Mouse (Mus musculus) large intestine, adult 2 months (tissue): ENCODE data around the gene Fbxw9. TPM values are rescaled to one million over a fixed set of nuclear protein-coding genes. Genes with fewer than 3 reads are reported as not detected.

Experiments
- DNase-seq: peaks from one replicate; pipeline ENCODE4 v3.0.0-alpha.2; 2012; ENCODE audit warnings: low read depth, low spot score
- WGBS: fragments of 180-500 bp; shearing (Covaris S2); methylation state at CpG from one replicate; pipeline ENCODE4 v1.1.7; 2018; 5-methylcytosine and 5-hydroxymethylcytosine counted together
- polyA plus RNA-seq: library from polyadenylated mRNA; depleted of rRNA; stranded (reverse); fragments of >200 nt; gene quantifications from 2 replicates; pipeline ENCODE4 v1.2.3, GENCODE M21; 2012; rRNA removed

Gene Fbxw9
- 33.9 and 40.8 TPM in 2 replicates for polyA plus RNA-seq

DNA sequence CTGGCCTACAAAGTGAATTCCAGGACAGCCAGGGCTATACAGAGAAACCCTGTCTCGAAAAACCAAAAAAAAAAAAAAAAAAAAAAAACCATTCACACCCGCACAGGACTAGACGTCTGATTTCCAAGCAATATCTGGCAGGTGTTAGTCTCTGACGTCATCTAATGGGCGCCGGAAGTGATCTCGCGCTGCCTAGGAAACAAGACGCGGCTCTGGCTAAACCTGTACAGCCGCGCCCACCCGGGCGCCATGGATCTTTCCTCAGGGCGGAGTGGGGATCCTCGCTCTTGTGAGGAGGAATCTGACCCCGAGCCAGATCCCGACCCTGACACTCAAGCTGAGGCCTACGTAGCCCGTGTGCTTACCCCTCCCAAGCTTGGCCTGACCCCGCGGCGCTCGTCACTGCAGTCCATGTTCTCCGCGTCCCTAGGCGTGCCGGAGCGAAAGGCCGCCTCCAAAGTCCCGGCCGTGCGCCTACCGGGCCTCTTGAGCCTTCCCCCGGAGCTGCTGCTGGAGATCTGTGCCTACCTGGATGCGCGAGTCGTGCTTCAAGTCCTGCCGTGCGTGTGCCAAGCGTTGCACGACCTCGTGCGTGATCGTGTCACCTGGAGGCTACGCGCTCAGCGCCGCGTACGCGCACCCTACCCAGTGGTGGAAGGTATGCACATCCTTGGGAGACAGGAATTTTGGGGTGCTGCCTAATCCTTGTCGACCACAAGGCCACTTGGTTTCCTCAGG, at the start of gene Fbxw9:
TSS of gene Fbxw9 (plus strand) at position 177 of the 738 bp plus-strand sequence.
- under 1% methylated on average over 53 of the region's 53 CpGs for WGBS
- peak; percentile 84 for DNase-seq

DNA sequence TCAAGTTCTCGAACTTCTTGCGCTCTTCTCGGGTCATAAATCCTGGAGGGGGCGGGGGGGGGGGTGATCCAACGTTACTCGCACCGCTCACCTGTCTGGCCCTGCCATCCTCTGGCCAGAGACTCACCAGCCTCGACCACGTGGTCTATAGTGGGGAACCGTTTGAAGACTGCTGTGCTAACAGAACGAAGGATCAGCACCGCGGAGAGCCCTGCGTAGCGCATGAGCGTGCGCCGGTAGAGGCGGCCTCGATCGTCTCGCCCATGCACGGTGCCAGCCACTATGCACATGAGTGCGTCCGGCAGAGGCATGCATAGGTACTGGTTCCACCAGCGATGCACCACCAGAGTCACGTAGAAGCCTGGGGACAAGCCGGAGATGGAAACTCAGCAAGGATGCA, 48.6 kb upstream of the Fbxw9 start:
- 11% methylated on average over 28 of the region's 28 CpGs for WGBS
- no peak for DNase-seq

- DNase-seq = no peak
- 3% methylated on average over 25 of the region's 26 CpGs for WGBS
These were observed 46.5 kb upstream of the Fbxw9 start for GRCm38 (mm10) chr8:85013230-85013840.

- no peak for DNase-seq
- WGBS = 46% methylated on average over 2 of the region's 2 CpGs
These were observed 45.4 kb upstream of the Fbxw9 start, which contains the start of gene Best2 for GRCm38 (mm10) chr8:85014431-85014830. Gene Best2 (minus strand): TSS chr8:85014531.

DNA sequence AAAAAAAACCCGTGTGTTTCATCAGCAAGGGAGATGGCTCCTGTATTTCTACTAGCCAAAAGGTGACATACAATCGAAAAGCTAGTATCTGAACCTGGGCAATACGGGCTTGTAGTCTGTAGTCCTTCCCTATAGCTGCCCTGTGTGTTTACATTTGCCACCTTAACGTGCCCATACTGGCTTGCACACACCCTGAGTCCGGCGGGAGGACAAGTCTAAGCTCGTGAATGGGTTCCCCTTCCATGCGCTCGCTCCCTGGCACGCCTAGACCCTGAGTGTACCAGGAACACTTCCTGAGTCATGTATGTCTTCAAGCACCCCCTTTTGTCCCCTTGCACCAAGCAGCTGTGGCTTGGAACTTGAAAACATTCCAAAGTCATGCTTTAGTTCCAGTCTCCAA, 43.1 kb upstream of the Fbxw9 start:
- 39% methylated on average over 10 of the region's 10 CpGs for whole genome bisulfite sequencing

GRCm38 (mm10) chr8:85017209-85017608, 42.6 kb upstream of the Fbxw9 start:
- DNase-seq = no peak
- WGBS = 67% methylated on average over 5 of the region's 5 CpGs

More for the DNA sequence above, 43.1 kb upstream of the Fbxw9 start:
- DNase-seq = no peak

GRCm38 (mm10) chr8:85021514-85022055, 38.3 kb upstream of the Fbxw9 start:
- WGBS = 92% methylated on average over 3 of the region's 3 CpGs
- DNase-seq = no peak

DNA sequence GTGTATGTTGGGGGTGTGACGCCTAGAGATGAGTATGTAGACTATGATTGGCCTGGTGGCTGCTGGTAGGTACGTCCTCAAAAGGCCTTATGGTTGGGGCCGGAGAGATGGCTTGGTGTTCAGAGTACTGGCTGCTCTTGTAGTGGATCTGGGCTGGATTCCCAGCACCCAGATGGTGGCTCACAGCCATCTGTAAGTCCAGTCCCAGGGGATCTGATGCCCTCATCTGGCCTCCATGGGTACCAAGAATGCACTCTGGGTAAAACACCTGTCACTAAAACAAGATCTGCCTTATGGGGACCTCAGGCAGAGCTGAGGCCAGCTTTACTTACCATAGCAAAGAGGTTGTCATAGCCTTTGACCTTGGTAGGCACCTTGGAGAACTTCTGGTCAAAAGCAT, 36.0 kb upstream of the Fbxw9 start:
- WGBS = 91% methylated on average over 3 of the region's 3 CpGs
- no peak for DNase-seq

DNA sequence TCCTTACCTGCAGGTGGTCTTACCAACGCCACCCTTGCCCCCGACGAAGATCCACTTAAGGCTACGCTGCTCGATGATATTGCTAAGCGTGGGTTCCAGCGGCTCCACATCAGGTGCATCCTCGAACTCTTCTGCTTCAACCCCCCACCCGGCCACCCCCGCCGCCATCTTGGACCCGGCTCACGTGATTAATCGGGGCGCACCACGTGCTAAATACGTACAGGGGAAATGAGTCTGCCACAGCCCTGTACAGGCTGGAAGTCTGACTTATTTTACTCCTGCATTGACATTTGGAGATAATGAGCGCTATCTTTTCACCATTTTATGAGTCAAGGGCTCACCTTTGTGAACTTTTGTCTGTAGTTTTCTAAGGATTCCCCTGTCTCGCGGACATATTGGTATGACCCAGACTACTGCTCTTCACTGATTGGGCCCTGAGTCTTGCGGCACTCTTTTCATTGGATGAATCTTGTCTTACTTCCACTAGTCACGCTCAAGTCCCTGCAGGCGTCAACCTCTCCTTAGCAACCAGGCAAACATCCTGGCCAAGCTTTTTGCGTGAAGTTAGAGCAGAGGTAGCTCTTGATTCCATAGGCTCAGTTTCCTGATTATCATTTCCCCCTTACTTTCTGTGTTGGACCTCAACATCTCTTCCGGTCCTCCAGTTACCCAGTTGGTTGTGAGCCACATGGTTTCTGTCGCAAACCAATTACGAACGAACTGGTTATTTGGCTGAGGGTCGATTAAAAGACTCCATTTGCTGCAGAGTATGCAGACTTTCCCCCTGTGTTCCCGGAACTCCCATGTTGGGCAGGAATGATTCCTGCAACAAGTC, 34.5 kb upstream of the Fbxw9 start, which contains the start of gene Asna1:
TSS of gene Asna1 (minus strand) at position 184 of the 835 bp plus-strand sequence.
- DNase-seq = peak; percentile 92
- WGBS = 1% methylated on average over 30 of the region's 30 CpGs

DNA sequence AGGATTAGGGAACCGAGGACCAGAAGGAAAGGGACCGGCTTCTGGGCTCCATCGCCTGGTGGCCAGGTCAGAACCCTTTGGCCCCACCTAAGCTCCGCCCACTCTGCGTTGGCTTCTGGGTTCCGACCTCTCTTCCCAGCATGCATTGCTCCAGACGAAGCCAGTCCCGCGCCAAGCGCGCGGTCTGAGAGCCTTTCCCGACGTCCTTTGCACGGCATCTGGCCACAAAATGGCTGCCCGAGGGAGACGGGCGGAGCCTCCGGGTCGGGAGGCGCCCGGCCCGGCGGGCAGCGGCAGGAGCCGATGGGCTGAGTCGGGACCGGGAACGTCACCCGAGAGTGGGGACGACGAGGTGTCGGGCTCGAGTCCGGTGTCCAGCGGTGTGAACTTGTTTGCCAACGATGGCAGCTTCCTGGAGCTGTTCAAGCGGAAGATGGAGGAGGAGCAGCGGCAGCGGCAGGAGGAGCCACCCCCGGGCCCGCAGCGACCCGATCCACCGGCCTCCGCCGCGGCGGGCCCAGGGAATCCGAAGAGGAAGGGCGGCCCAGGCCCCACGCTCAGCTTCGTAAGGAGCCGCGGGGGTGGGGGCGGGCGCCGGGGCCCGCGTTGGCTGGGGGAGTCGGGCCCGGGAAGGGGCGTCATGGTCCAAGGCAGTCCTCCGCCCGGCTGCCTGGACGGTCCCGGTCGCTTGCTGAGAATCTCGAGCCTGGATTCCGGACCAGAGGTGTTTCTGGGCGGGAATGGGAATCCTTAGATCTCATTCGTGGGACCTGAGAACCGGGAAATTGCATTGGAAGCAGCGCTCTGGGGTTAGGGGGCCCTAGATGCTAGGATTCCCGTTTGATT, 33.0 kb upstream of the Fbxw9 start, which contains the start of gene Trir:
TSS of gene Trir (plus strand) at position 154 of the 846 bp plus-strand sequence.
- under 1% methylated on average over 74 of the region's 75 CpGs for WGBS
- peak; percentile 96 for DNase-seq

DNA sequence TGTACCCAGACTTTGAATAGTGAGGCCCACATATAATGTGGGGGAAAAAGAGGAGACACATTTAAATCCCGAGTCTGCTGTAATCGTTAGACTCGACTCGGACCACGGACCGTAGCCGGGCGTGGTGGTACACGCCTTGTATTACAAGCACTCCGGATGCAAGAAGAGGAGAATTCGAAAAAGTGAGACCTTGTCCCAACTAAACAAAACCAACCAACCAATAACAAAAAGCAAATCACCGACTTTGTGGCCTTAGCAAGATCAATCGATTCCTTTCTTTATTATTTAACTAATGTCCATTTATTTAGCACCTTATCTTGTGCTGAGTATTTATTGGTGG, 32.4 kb upstream of the Fbxw9 start:
- WGBS = 1% methylated on average over 13 of the region's 13 CpGs
- no peak for DNase-seq

DNA sequence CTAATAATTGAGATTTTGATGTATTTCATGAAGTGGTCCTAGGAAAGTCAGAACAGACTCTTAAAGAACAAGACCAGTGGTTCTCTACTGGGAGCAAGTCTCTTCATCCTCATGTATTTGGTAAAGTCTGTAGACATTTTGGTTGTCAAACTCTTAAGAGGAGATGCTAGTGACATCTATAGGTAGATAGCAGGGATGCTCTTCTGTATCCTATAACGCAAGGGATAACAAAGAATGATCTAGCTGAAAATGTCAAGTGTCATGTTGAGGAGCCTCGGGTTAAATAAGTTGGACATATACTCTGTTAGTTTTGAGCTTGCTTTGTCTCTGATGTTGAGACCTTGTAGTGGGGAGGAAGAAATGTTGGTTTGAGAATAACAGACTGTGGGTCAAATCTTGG, 31.9 kb upstream of the Fbxw9 start:
- 7% methylated on average over 2 of the region's 2 CpGs for WGBS
- DNase-seq = no peak

DNA sequence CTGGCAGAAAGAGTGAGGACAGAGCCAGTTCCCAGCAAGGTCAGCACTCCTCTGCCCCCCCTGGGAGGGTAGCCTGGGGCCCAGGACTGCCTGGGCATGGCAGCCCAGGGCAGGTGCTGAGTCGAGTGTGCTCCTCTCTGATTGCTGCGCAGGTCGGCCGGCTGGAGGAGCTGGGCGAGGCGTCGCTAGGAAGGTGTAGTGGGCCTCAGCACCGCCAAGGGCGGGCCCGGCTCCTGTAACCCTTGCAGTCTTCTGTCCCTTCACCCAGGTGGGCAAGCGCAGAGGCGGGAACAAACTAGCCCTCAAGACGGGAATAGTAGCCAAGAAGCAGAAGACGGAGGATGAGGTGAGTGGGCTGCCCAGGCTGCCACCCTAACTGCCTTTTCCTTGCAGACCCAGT, 30.6 kb upstream of the Fbxw9 start:
- WGBS = 74% methylated on average over 14 of the region's 14 CpGs
- DNase-seq = no peak

DNA sequence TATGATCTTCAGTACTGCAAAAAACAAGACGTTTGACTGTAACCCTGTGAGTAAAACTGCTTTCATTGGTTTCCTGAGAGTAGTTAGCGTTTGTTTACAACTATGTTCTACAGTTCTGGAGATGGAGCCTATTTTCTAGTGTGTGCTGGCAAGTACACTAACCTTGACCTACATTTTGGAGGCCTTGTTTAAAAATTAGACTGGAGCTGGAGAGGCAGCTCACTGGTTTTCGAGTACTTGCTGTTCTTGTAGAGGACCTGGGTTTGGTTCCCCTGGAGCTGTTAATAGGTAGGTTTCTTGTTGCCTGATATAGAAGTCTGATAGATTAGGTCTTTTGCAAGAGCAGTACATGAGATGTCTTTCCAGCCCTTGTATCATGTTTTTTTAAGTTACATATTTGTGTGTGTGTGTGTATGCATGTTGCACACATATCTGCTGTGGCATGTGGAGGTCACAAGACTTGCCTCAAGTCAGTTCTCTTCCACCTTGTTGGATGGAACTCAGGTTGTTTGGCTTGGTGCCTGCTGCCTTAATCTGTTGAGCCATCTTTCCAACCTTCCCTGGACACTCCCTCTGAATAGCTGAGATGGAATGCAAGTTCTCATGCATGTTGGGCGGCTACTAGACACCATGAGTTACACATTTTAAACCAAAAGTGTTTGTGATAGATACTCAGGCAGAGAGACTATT, 27.1 kb upstream of the Fbxw9 start:
- WGBS = 61% methylated on average over 4 of the region's 4 CpGs
- DNase-seq = no peak

DNA sequence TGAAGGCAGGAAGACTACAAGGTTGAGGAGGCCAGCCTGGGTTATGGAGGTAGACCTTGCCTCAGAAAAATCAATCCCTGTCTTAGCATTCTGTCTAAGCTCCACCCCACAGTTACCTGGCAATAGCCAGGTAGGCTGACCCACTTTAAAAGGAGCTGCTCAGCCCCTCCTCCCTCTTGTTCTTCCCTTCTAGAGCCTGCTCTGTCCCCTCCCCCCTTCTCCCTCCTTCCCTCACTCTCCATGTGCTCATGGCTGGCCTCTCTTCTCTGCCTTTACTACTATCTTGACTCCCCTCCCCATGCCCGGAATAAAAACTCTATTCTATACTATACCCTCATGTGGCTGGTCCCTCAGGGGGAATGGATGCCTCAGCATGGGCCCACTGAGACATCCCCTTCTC, 26.0 kb upstream of the Fbxw9 start:
- WGBS = 59% methylated on average over 1 of the region's 1 CpGs
- DNase-seq = no peak

DNA sequence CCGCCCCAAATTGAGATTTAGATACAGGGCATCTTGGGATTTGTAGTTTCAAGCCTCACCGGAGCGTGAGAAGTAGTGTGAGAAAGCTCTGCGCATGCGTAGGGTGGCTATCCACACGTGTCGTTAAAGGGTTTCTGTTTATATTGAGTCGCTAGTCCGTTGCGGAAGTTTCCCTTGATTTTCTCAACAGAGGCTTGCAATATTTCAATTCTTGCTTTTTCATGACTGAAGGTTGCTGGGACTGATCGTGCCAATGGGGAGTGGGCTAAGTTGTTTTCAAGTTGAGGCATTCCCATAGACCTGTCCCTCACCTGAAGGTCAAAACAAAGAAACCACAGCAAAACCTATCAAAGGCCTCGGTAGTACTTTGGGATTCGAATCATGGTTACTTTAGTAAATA, 25.1 kb upstream of the Fbxw9 start:
- DNase-seq = no peak
- WGBS = 3% methylated on average over 13 of the region's 13 CpGs

GRCm38 (mm10) chr8:85035165-85035727, 24.6 kb upstream of the Fbxw9 start:
- WGBS = 3% methylated on average over 12 of the region's 12 CpGs
- DNase-seq = no peak

DNA sequence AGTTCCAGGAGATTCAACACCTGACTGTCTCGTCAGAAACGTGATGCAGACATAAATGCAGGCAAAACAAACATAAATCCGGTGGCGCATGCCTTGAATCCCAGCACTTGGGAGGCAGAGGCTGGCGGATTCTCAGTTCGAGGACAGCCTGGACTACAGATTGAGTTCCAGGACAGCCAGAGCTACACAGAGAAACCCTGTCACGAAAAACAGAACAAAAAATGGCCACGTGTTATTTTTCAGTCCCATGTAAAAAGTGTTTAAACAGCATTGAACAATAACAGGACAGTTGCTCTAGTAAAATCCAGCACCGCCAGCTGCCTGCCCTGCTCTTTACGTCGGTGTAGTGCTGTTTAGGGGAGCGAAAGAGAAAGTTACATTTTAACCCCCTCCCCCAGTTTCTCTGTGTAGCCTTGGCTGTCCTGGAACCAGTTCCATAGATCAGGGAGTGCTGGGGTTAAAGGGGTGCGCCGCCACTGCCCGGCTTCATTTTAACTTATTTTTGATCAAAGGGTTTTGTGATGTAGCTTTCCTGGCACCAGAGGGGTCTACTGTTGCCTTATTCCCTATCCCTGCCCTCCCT, 24.0 kb upstream of the Fbxw9 start:
- no peak for DNase-seq
- WGBS = under 1% methylated on average over 15 of the region's 15 CpGs
